Mouse (Mus musculus) E14TG2a.4 (cell line): ENCODE results near the gene Mgat4a.
A peak's percentile ranks its signal among the peaks of the same experiment; 100 is the strongest.

Experiments
- H3K27me3 ChIP-seq: 2 replicates; pipeline ENCODE4 v1.6.1; 2014; ENCODE audit warnings: low read length, control low read depth; ENCODE audit not compliant: insufficient read depth
- H3K36me3 ChIP-seq: 2 replicates; pipeline ENCODE4 v1.6.1; 2014; ENCODE audit warnings: low read length, control low read depth; ENCODE audit not compliant: insufficient read depth
- H3K4me1 ChIP-seq: replicated peaks from 2 replicates; pipeline ENCODE4 v1.6.1; 2014; ENCODE audit warnings: low read depth, low read length, control low read depth
- H3K4me3 ChIP-seq: replicated peaks from 2 replicates; pipeline ENCODE4 v1.5.1; 2014; ENCODE audit warnings: mild to moderate bottlenecking, low read length
- H3K9me3 ChIP-seq: 2 replicates; pipeline ENCODE4 v1.6.1; 2014; ENCODE audit warnings: low read length, control low read depth
- CTCF ChIP-seq: conservative IDR thresholded peaks from 2 replicates; pipeline ENCODE4 v1.5.1; 2014; ENCODE audit warnings: low read length
- NANOG ChIP-seq: IDR thresholded peaks from 2 replicates; pipeline ENCODE4 v1.6.1; 2014; ENCODE audit warnings: borderline replicate concordance, low read length, mixed read lengths
- POU5F1 ChIP-seq: IDR thresholded peaks from 2 replicates; pipeline ENCODE4 v1.6.1; 2014; ENCODE audit warnings: low read length, borderline replicate concordance

Gene Mgat4a

GRCm38 (mm10) chr1:37408059-37408458 is 132.8 kb downstream of the Mgat4a start:
- Histone ChIP-seq H3K4me3 (no peak overlapping the region), H3K36me3 (no peaks in the 10 kb centered on the region), H3K4me1 (peaks cover 21% of the 10 kb centered on the region), H3K27me3 (no peaks in the 10 kb centered on the region), H3K9me3 (no peaks in the 10 kb centered on the region)
- TF ChIP-seq POU5F1 (no peak), CTCF (no peak), NANOG (no peak)

GRCm38 (mm10) chr1:37407228-37407627 is 133.6 kb downstream of the Mgat4a start:
- no peak for TF ChIP-seq CTCF
- no peak for TF ChIP-seq POU5F1
- no peak for TF ChIP-seq NANOG
- H3K36me3 ChIP-seq: no peaks in the 10 kb centered on the region
- no peak overlapping the region for H3K4me3 ChIP-seq
- H3K9me3 ChIP-seq: no peaks in the 10 kb centered on the region
- no peaks in the 10 kb centered on the region for H3K27me3 ChIP-seq
- H3K4me1 ChIP-seq: peaks cover 21% of the 10 kb centered on the region

- no peak for TF ChIP-seq POU5F1
- no peak for TF ChIP-seq NANOG
- TF ChIP-seq CTCF: no peak
- Histone ChIP-seq H3K9me3 (no peaks in the 10 kb centered on the region), H3K4me1 (peaks cover 19% of the 10 kb centered on the region), H3K27me3 (no peaks in the 10 kb centered on the region), H3K4me3 (no peak overlapping the region), H3K36me3 (no peaks in the 10 kb centered on the region)
These were observed 135.7 kb downstream of the Mgat4a start for GRCm38 (mm10) chr1:37405137-37405536.

GRCm38 (mm10) chr1:37401687-37402086 is 139.1 kb downstream of the Mgat4a start:
- H3K4me3 ChIP-seq: peak overlapping the region; percentile 66
- H3K27me3 ChIP-seq: no peaks in the 10 kb centered on the region
- H3K4me1 ChIP-seq: peaks cover 24% of the 10 kb centered on the region
- no peaks in the 10 kb centered on the region for H3K9me3 ChIP-seq
- H3K36me3 ChIP-seq: no peaks in the 10 kb centered on the region
- peak; percentile 54 for TF ChIP-seq CTCF
- no peak for TF ChIP-seq POU5F1

GRCm38 (mm10) chr1:37399734-37400133 is 141.1 kb downstream of the Mgat4a start:
- no peak for TF ChIP-seq CTCF
- TF ChIP-seq NANOG: no peak
- no peak for TF ChIP-seq POU5F1
- no peaks in the 10 kb centered on the region for H3K27me3 ChIP-seq
- H3K4me3 ChIP-seq: no peak overlapping the region
- peaks cover 24% of the 10 kb centered on the region for H3K4me1 ChIP-seq
- H3K36me3 ChIP-seq: 0 out of 2 replicates have a peak, but pooled peaks cover 4% of the 10 kb centered on the region
- H3K9me3 ChIP-seq: no peaks in the 10 kb centered on the region

GRCm38 (mm10) chr1:37398961-37399360 is 141.9 kb downstream of the Mgat4a start:
- no peak for TF ChIP-seq POU5F1
- TF ChIP-seq CTCF: no peak
- TF ChIP-seq NANOG: no peak
- H3K36me3 ChIP-seq: 0 out of 2 replicates have a peak, but pooled peaks cover 4% of the 10 kb centered on the region
- H3K4me1 ChIP-seq: peaks cover 24% of the 10 kb centered on the region
- H3K9me3 ChIP-seq: no peaks in the 10 kb centered on the region
- no peaks in the 10 kb centered on the region for H3K27me3 ChIP-seq
- 0 out of 2 replicates have a peak overlapping the region, but pooled peaks have one; percentile 32 for H3K4me3 ChIP-seq

- 0 out of 2 replicates have a peak, but pooled peaks cover 4% of the 10 kb centered on the region for H3K36me3 ChIP-seq
- no peaks in the 10 kb centered on the region for H3K27me3 ChIP-seq
- no peak overlapping the region for H3K4me3 ChIP-seq
- 0 out of 2 replicates have a peak, but pooled peaks cover 11% of the 10 kb centered on the region for H3K4me1 ChIP-seq
- no peaks in the 10 kb centered on the region for H3K9me3 ChIP-seq
- TF ChIP-seq NANOG (no peak), CTCF (no peak), POU5F1 (no peak)
These were observed 144.3 kb downstream of the Mgat4a start for GRCm38 (mm10) chr1:37396481-37396880.

GRCm38 (mm10) chr1:37393174-37393573 is 147.6 kb downstream of the Mgat4a start:
- 0 out of 2 replicates have a peak, but pooled peaks cover 4% of the 10 kb centered on the region for H3K36me3 ChIP-seq
- H3K4me3 ChIP-seq: no peak overlapping the region
- TF ChIP-seq NANOG (no peak), POU5F1 (no peak), CTCF (no peak)
- H3K9me3 ChIP-seq: no peaks in the 10 kb centered on the region
- 0 out of 2 replicates have a peak, but pooled peaks cover 2% of the 10 kb centered on the region for H3K4me1 ChIP-seq
- H3K27me3 ChIP-seq: no peaks in the 10 kb centered on the region
